Mouse (Mus musculus) mesoderm, embryonic 11.5 days (tissue): ENCODE data around the gene Hyal3.
"Not testable (repeated sequence)": the region's sequence is repeated elsewhere in the genome, so short reads cannot be mapped to it uniquely, and the experiment has no call there.

ENCODE experiments used
- DNase-seq: peaks from one replicate; pipeline ENCODE4 v3.0.0-alpha.2; 2012; ENCODE audit warnings: low read depth, low spot score

The Hyal3 gene

GRCm38 (mm10) chr9:107550491-107551116 is 30.0 kb upstream of the Hyal3 start:
- no peak for DNase-seq

GRCm38 (mm10) chr9:107551117-107551889 is 29.3 kb upstream of the Hyal3 start, which contains the start of gene Rassf1:
TSS of gene Rassf1 (plus strand) at chr9:107551555.
- peak; percentile 68 for DNase-seq

- DNase-seq = no peak
These were observed 28.7 kb upstream of the Hyal3 start for GRCm38 (mm10) chr9:107551890-107552355.

- DNase-seq = no peak
These were observed 27.8 kb upstream of the Hyal3 start for GRCm38 (mm10) chr9:107552690-107553393.

- DNase-seq = no peak
These were observed 26.9 kb upstream of the Hyal3 start for GRCm38 (mm10) chr9:107553541-107554318.

- peak; percentile 99 for DNase-seq
These were observed 26.2 kb upstream of the Hyal3 start for GRCm38 (mm10) chr9:107554319-107554825.

- peak; percentile 60 for DNase-seq
These were observed 25.6 kb upstream of the Hyal3 start for GRCm38 (mm10) chr9:107555031-107555457.

GRCm38 (mm10) chr9:107555701-107556100 is 24.9 kb upstream of the Hyal3 start:
- no peak for DNase-seq

- no peak for DNase-seq
These were observed 24.3 kb upstream of the Hyal3 start for GRCm38 (mm10) chr9:107556346-107556745.

GRCm38 (mm10) chr9:107563029-107563581 is 17.5 kb upstream of the Hyal3 start, which contains the start of gene Tusc2:
TSS of gene Tusc2 (plus strand) at chr9:107563255.
- DNase-seq = peak; percentile 95

GRCm38 (mm10) chr9:107565556-107565955 is 15.1 kb upstream of the Hyal3 start:
- DNase-seq = not testable (repeated sequence)

- DNase-seq = peak; percentile 76
These were observed 14.4 kb upstream of the Hyal3 start for GRCm38 (mm10) chr9:107566041-107566709.

GRCm38 (mm10) chr9:107566855-107567254 is 13.8 kb upstream of the Hyal3 start:
- no peak for DNase-seq

GRCm38 (mm10) chr9:107567702-107568319 is 12.8 kb upstream of the Hyal3 start, which contains the start of gene Hyal2:
TSS of gene Hyal2 (plus strand) at chr9:107567945.
- DNase-seq = no peak

- peak; percentile 91 for DNase-seq
These were observed 12.0 kb upstream of the Hyal3 start for GRCm38 (mm10) chr9:107568331-107569261.

- DNase-seq = no peak
These were observed 11.3 kb upstream of the Hyal3 start for GRCm38 (mm10) chr9:107569270-107569669.

GRCm38 (mm10) chr9:107570016-107570415 is 10.6 kb upstream of the Hyal3 start:
- no peak for DNase-seq

- DNase-seq = no peak
These were observed 9.8 kb upstream of the Hyal3 start for GRCm38 (mm10) chr9:107570845-107571244.
